Mouse (Mus musculus) central nervous system, embryonic 14 days (tissue): ENCODE data around the gene L1cam. TPM values are rescaled to one million over a fixed set of nuclear protein-coding genes. Genes with fewer than 3 reads are reported as not detected.

Source experiments
- polyA plus RNA-seq: library from polyadenylated mRNA; depleted of rRNA; stranded (reverse); fragments of >200 nt; gene quantifications from 2 replicates; pipeline ENCODE4 v1.2.3, GENCODE M21; 2012; rRNA removed

The L1cam gene
- 172 and 174 TPM in 2 replicates for polyA plus RNA-seq

GRCm38 (mm10) chrX:73895719-73896118 is at the start of gene L1cam:
L1cam (minus strand) TSS chrX:73896105.

DNA sequence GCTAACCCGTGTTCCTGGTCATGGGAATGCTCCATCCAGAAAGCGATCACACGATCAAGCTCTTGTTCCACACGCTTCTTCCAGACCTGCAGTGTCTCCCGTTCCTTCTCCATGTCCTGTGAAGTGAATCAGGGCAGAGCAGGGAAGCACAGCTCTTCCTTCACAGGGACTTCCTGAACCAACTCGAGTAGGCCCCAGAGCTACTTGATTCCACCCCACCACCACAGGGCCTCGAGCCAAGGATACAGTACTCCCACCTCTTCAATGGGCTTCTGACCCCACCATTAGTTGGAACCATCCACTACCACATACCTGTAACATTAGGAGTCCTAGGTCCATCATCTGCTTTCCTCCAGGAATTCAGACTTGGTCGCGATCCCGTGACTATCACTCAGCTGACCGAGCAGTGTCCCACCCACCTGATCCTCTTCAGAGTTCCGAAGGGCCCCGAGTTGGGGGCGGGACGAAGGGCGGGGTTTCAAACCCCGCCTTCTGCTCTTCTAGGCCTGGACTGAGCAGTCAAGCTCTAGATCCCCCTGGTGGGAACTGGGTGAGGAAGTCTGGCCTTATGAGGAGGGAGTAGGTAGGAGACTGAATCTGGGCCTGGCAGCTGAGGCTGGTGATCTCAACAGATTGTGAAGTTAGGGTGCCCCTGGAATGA is 34.6 kb upstream of the L1cam start, which contains the start of gene Renbp:
Gene Renbp (minus strand): TSS at position 449 of the 661 bp plus-strand sequence.

DNA sequence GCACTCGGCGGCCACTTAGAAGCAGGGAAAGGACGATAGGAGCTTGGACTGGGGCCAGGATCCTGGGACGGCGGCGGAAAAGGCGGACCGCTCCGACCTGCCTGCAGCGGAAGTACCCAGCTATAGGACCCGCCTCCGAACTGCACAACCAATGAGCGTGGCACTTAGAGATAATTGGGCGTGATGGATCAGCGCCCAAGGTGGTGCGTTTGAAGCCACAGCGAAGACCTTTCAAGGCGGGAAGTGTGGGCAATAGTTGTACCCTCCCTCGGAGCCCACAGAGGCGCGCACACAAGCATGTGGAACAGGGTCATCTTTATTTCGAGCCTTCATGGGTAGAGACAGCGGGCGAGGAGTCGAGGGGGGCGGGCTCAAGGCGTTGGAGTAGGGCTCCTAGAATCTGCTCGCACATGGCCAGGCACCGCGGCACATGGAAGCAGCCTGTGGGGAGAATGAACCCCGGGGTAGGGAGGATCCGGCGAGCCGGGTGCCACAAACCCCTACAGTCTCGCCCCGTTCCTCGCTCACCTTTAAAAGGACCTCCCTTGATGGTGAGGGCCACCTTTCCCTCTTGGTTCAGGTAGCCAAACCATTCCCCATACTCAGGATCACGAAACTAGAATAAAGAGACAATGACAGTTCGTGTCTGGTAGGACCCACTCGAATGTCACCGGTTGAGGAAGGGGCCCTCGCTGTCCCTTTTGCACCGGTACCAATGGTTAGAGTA is 26.1 kb upstream of the L1cam start, which contains the start of the genes Arhgap4 and Naa10:
Gene Arhgap4 (minus strand): TSS at position 48 of the 727 bp plus-strand sequence.
Gene Naa10 (minus strand): TSS at position 122 of the 727 bp plus-strand sequence.

GRCm38 (mm10) chrX:73891551-73892152 is 4.3 kb downstream of the L1cam start, which contains the start of gene Avpr2:
Avpr2 (plus strand) TSS chrX:73892102.

GRCm38 (mm10) chrX:73824185-73825151 is 71.4 kb downstream of the L1cam start, which contains the start of gene Pdzd4:
Pdzd4 (minus strand) TSS chrX:73824969.

Other genes starting within 250 kb of the L1cam start
- gene Pnck, start 236.0 kb downstream of the L1cam start, polyA plus RNA-seq, result 128 and 130 TPM in 2 replicates
- 63.2 and 64.5 TPM in 2 replicates for gene Slc6a8, start 223.0 kb downstream of the L1cam start, polyA plus RNA-seq
- gene Bcap31, start 179.9 kb downstream of the L1cam start, polyA plus RNA-seq, result 51.7 and 61.3 TPM in 2 replicates
- gene Abcd1, start 179.5 kb downstream of the L1cam start, polyA plus RNA-seq, result 15.6 and 16.2 TPM in 2 replicates
- 0.60 and 1.2 TPM in 2 replicates for gene Plxnb3, start 139.0 kb downstream of the L1cam start, polyA plus RNA-seq
- 0.36 and 8.6 TPM in 2 replicates for gene Srpk3, start 121.7 kb downstream of the L1cam start, polyA plus RNA-seq
- gene Idh3g, start 109.2 kb downstream of the L1cam start, polyA plus RNA-seq, result 426 and 432 TPM in 2 replicates
- 163 and 179 TPM in 2 replicates for gene Ssr4, start 109.1 kb downstream of the L1cam start, polyA plus RNA-seq
- 91.6 and 95.9 TPM in 2 replicates for gene Pdzd4, start 71.1 kb downstream of the L1cam start, polyA plus RNA-seq
- gene Avpr2, start 4.0 kb downstream of the L1cam start, polyA plus RNA-seq, result not detected in 2 replicates
- 7.8 and 7.9 TPM in 2 replicates for gene Arhgap4, start 25.8 kb upstream of the L1cam start, polyA plus RNA-seq
- 108 TPM in 2 replicates for gene Naa10, start 25.8 kb upstream of the L1cam start, polyA plus RNA-seq
- 11.5 and 16.1 TPM in 2 replicates for gene Renbp, start 34.7 kb upstream of the L1cam start, polyA plus RNA-seq
- gene Hcfc1, start 70.3 kb upstream of the L1cam start, polyA plus RNA-seq, result 71.4 and 72.6 TPM in 2 replicates
- 72.9 and 74.2 TPM in 2 replicates for gene Irak1, start 127.8 kb upstream of the L1cam start, polyA plus RNA-seq
- gene Opn1mw, start 231.4 kb upstream of the L1cam start, polyA plus RNA-seq, result 0.13 TPM in 1 of 2 replicates, not detected in the other
- 25.4 and 27.4 TPM in 2 replicates for gene Mecp2, start 239.3 kb upstream of the L1cam start, polyA plus RNA-seq